Comparison of ENCODE assay signal across 16 mouse cellular contexts in the genomic region with DNA sequence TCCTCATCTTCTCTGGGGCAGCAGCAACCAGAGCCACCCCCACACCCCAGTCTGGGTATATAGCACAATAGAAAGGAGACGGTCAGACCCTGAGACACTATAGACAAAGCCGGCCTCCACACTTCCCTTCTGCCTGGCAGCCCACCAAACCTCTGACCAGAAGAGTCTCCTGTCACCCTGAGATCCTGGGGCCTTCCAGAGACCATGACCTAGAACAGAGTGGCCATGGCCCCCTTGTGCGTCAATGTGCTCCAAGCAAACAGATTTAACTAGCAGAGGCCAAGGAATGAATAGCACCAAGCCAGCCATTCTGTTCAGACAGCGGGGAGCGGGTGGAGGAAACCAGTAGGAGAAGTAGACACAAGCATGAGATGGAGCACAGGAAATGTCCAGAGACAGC. TPM values are rescaled to one million over a fixed set of nuclear protein-coding genes. Genes with fewer than 3 reads are reported as not detected.
A peak's percentile ranks its signal among the peaks of the same experiment; 100 is the strongest.
DNase-seq lines count a peak whose midpoint lies in the region; ATAC-seq and TF ChIP-seq lines count a peak whose summit lies in the region.
"Had no signal": no experiment of that assay in that cellular context is flagged by ENCODE, and none has a peak within 500 bp of the region (broad histone marks: within the 10 kb centered on the region; RNA-seq: fewer than 3 reads in every experiment).

No protein-coding gene starts in this region.

- H3K27ac ChIP-seq in left cerebral cortex, adult 2 months = peak overlapping the region; percentile 38
- H3K27ac ChIP-seq in bone marrow, adult 2 months (ENCODE audit: control insufficient read depth, insufficient read depth, low read depth, low read length, poor library complexity) = peak overlapping the region; percentile 49; the same call in 1 of the 2 replicates
- peak overlapping the region; percentile 67 for H3K27ac ChIP-seq in liver, embryonic 14.5 days

- H3K27me3 ChIP-seq in liver, embryonic 14.5 days (ENCODE audit: control insufficient read depth, insufficient read depth, low read length) = no peaks in the 10 kb centered on the region

- intact Hi-C loops in left cerebral cortex, adult 2 months (cut with DNase I) = no loop called here
- intact Hi-C loops in left cerebral cortex, postnatal 4 days (cut with DNase I) = no loop called here

- no peak for TF ChIP-seq CTCF in left cerebral cortex, adult 2 months (IDR thresholded peaks at IDR 0.05)
- no peak for TF ChIP-seq CTCF in bone marrow, adult 2 months (IDR thresholded peaks at IDR 0.05; ENCODE audit: control insufficient read depth, insufficient read depth, low read length)
- no peak for TF ChIP-seq CTCF in liver, embryonic 14.5 days (IDR thresholded peaks at IDR 0.05; ENCODE audit: low read depth)

- no peaks in the 10 kb centered on the region for H3K9me3 ChIP-seq in liver, embryonic 14.5 days (ENCODE audit: control insufficient read depth, low read length)
- H3K9me3 ChIP-seq: G1E had no signal

- H3K4me3 ChIP-seq in left cerebral cortex, adult 2 months = no peak overlapping the region
- H3K4me3 ChIP-seq in bone marrow, adult 2 months (replicated peaks; ENCODE audit: control insufficient read depth, low read depth, low read length) = no peak overlapping the region
- H3K4me3 ChIP-seq in liver, embryonic 14.5 days (ENCODE audit: insufficient read depth in 1 of 2, low read depth in 2 of 2, low read length in 2 of 2) = no peak overlapping the region
- H3K4me3 ChIP-seq: erythroblast, embryonic 14.5 days had no signal

- DNase-seq in left cerebral cortex, adult 2 months (ENCODE audit: extremely low spot score in 1 of 2, low spot score in 2 of 2) = no peak
- DNase-seq in left cerebral cortex, postnatal 4 days = no peak
- DNase-seq in adrenal gland, postnatal 10 days = peak; percentile 31
- no peak for DNase-seq in liver, embryonic 14.5 days (ENCODE audit: low read depth in 3 of 3, low spot score in 3 of 3)
- DNase-seq in retina, embryonic 14.5 days (ENCODE audit: low spot score) = no peak
- DNase-seq in cerebellum, adult 11 months = no peak
- DNase-seq: cerebellum, adult 2 months; heart, postnatal 14 days; kidney, adult 2 months; midbrain, embryonic 14.5 days; right cerebral cortex, postnatal 4 days had no signal

- ATAC-seq in liver, embryonic 14.5 days (ENCODE audit: insufficient read depth) = no peak
- ATAC-seq: forebrain, embryonic 16.5 days; hindbrain, embryonic 16.5 days had no signal

- WGBS in bone marrow, adult 2 months = 63% methylated on average over 5 of the region's 5 CpGs
- 56% methylated on average over 5 of the region's 5 CpGs for WGBS in liver, embryonic 14.5 days (ENCODE audit: insufficient replicate concordance)

- H3K4me2 ChIP-seq in liver, embryonic 14.5 days (ENCODE audit: low read depth) = no peak overlapping the region

- TF ChIP-seq EP300 in liver, embryonic 14.5 days (IDR thresholded peaks at IDR 0.05; ENCODE audit: low read depth) = no peak

- no peak overlapping the region; the same call in 1 of the 2 replicates for H3K9ac ChIP-seq in liver, embryonic 14.5 days (replicated peaks)

- no peaks in the 10 kb centered on the region; the same call in 1 of the 2 replicates for H3K4me1 ChIP-seq in bone marrow, adult 2 months (ENCODE audit: control insufficient read depth, insufficient read depth, low read length)
- peaks cover 29 to 42% of the 10 kb centered on the region in 2 experiments for H3K4me1 ChIP-seq in liver, embryonic 14.5 days (replicated peaks; ENCODE audit: control insufficient read depth in 2 of 2, insufficient read depth in 2 of 2, low read length in 1 of 2)

- TF ChIP-seq POLR2A in bone marrow, adult 2 months (IDR thresholded peaks at IDR 0.05; ENCODE audit: borderline replicate concordance, control insufficient read depth, low read depth, low read length) = no peak

- no peaks in the 10 kb centered on the region for H3K36me3 ChIP-seq in liver, embryonic 14.5 days (replicated peaks; ENCODE audit: control insufficient read depth, insufficient read depth, low read depth)
- H3K36me3 ChIP-seq: G1E had no signal

RNA-seq across cellular contexts. Expression of a gene that starts 59.0 kb away (rescaled TPM):
- total RNA-seq in left cerebral cortex, adult 2 months (2021) = 1 to 10 TPM; 2.2 to 2.4 TPM
- 1 to 10 TPM; 1.0 to 1.8 TPM for total RNA-seq in left cerebral cortex, postnatal 4 days (2021)
- 10 to 100 TPM; 18.1 to 23.5 TPM for total RNA-seq in adrenal gland, postnatal 10 days (2021)
- 151 and 236 TPM in 2 replicates for polyA plus RNA-seq in bone marrow, adult 2 months (2011; ENCODE audit: insufficient read depth, insufficient read length, low replicate concordance, missing spikeins)
- polyA plus RNA-seq in liver, embryonic 14.5 days (2012; rRNA removed) = 43.2 and 44.1 TPM in 2 replicates
- polyA plus RNA-seq in liver, embryonic 14.5 days (2014; fragmentation: Nextera tagmentation; extraction: Ambion mirVana) = 73.8 and 75.0 TPM in 2 replicates

Comparison
In these comparisons a context has a peak if more than half of its experiments do, and no peak if none do; other contexts are left out.
1. RNA of a gene that starts 59.0 kb away (total RNA-seq): 18.1 to 23.5 TPM in adrenal gland, postnatal 10 days; 2.2 to 2.4 TPM in left cerebral cortex, adult 2 months and 1.0 to 1.8 TPM in left cerebral cortex, postnatal 4 days; every median in the first group is over 4 times any median in the second.
2. Peak in every context shown above with its lines, with median percentiles within 50 percentile points of each other: H3K27ac ChIP-seq.